Mouse (Mus musculus): ENCODE measurements around the gene Kmt2b. TPM values are rescaled to one million over a fixed set of nuclear protein-coding genes. Genes with fewer than 3 reads are reported as not detected.
A peak's percentile ranks its signal among the peaks of the same experiment; 100 is the strongest.

Gene Kmt2b
- polyA plus RNA-seq, 1 experiment from 2014 or later, result 3.3 TPM

DNA sequence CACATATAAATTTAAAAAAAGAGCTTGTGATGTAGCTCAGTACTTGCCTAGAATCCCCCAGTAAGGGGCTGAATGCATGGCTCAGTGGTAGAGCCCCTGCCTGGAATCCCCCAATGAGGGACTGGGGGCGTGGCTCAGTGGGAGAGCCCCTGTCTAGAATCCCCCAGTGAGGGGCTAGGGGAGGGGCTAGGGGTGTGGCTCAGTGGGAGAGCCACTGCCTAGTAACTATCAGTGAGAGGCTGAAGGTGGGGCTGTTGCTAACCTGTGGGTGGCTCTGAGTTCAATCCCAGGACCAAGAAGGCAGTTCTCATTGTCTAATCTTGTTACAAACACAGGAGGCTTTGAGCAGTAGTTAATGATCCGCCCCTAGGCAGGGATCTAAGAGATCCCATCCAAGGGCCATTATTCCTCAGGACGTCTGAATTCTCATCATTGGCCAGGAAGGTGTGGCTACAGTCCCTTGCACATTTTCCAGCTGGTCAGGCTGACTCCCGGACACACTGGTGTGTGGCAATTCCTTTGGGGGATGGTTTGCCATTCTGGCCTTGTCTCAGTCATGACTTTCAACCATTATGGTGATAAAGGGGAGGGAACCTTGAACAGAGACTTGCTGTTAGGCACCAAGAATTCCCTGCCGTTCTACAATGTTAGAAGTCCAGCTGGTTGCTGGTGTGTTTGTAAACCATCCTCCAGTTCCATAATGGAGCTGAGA lies 26.7 kb upstream of the Kmt2b start:
- no peak overlapping the region for H3K4me3 ChIP-seq (ENCODE audit: low read depth, low read length)
- peaks cover 4% of the 10 kb centered on the region for H3K36me3 ChIP-seq (ENCODE audit: control insufficient read depth, insufficient read depth, low read length)
- H3K9ac ChIP-seq (ENCODE audit: low read length), result no peak overlapping the region
- H3K4me2 ChIP-seq (replicated peaks; ENCODE audit: low read depth), result no peak overlapping the region
- H3K27me3 ChIP-seq (ENCODE audit: control insufficient read depth, insufficient read depth, low read length), result no peaks in the 10 kb centered on the region
- DNase-seq (ENCODE audit: low spot score), result no peak
- no peak for TF ChIP-seq CTCF (IDR thresholded peaks at IDR 0.05; ENCODE audit: low read depth)
- TF ChIP-seq EP300 (optimal IDR thresholded peaks at IDR 0.05), result no peak
- 47% methylated on average over 5 of the region's 5 CpGs for WGBS
- no peaks in the 10 kb centered on the region for H3K9me3 ChIP-seq (ENCODE audit: control insufficient read depth, low read length)
- H3K4me1 ChIP-seq (replicated peaks; ENCODE audit: control insufficient read depth, insufficient read depth), result no peaks in the 10 kb centered on the region
- no peak for ATAC-seq (ENCODE audit: low FRiP score, low TSS enrichment)
- H3K27ac ChIP-seq (replicated peaks), result no peak overlapping the region

DNA sequence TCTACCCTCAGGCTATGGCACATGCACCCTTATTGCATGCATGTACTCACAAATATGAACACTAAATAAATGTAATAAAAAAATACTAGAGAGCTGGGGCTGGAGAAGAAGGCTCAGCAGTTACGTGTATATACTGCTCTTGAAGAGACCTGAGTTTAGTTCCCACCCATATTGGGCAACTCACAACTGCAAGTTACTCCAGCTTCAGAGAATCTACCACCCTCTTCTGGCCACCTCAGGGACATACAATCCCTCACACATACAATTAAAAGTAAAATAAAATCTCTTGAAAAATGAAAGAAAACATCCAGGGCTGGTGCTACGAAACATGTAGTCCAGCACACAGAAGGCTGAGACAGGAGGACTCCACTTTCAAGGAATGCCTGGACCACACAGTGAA lies 25.9 kb upstream of the Kmt2b start:
- no peak overlapping the region for H3K4me3 ChIP-seq (ENCODE audit: low read depth, low read length)
- H3K9me3 ChIP-seq (ENCODE audit: control insufficient read depth, low read length), result no peaks in the 10 kb centered on the region
- no peaks in the 10 kb centered on the region for H3K4me1 ChIP-seq (replicated peaks; ENCODE audit: control insufficient read depth, insufficient read depth)
- ATAC-seq (ENCODE audit: low FRiP score, low TSS enrichment) (no peak), DNase-seq (ENCODE audit: low spot score) (no peak)
- H3K36me3 ChIP-seq (ENCODE audit: control insufficient read depth, insufficient read depth, low read length), result peaks cover 4% of the 10 kb centered on the region
- no peaks in the 10 kb centered on the region for H3K27me3 ChIP-seq (ENCODE audit: control insufficient read depth, insufficient read depth, low read length)
- TF ChIP-seq EP300 (optimal IDR thresholded peaks at IDR 0.05), result no peak
- TF ChIP-seq CTCF (IDR thresholded peaks at IDR 0.05; ENCODE audit: low read depth), result peak; percentile 65
- H3K9ac ChIP-seq (ENCODE audit: low read length), result no peak overlapping the region
- H3K27ac ChIP-seq (replicated peaks), result no peak overlapping the region
- 59% methylated on average over 2 of the region's 2 CpGs for WGBS
- H3K4me2 ChIP-seq (replicated peaks; ENCODE audit: low read depth), result no peak overlapping the region

DNA sequence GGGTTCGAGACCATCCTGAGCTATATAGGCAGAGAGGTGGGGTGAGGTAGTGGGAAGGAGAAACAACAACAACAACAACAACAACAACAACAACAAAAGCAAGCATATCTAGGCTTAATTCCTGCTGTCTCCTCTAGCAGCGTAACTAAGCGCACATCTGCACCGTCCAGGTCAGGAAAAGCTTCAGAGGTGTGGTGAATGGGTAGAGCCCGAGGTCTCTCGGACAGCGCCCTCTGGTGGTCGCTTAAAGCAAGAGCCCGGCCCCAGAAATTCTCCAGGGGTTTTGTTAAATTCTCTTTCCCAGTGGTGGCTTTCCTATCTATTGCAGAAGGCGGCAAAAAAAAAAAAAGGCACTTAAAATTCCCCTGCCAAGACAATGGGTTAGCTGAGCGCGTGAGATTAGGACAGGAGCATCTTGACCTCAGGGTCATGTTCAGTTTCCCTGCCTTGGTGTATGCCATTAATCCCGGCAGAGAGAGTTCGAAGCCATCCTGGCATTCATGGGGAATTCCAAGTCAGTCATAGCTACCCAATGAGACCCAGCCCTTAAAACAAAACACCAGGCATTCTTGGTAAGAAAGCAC lies 25.1 kb upstream of the Kmt2b start:
- TF ChIP-seq CTCF (IDR thresholded peaks at IDR 0.05; ENCODE audit: low read depth) (peak; percentile 78), EP300 (optimal IDR thresholded peaks at IDR 0.05) (no peak)
- DNase-seq (ENCODE audit: low spot score) (peak; percentile 73), ATAC-seq (ENCODE audit: low FRiP score, low TSS enrichment) (peak; percentile 52)
- Histone ChIP-seq H3K4me2 (replicated peaks; ENCODE audit: low read depth) (no peak overlapping the region), H3K9ac (ENCODE audit: low read length) (no peak overlapping the region), H3K4me1 (replicated peaks; ENCODE audit: control insufficient read depth, insufficient read depth) (no peaks in the 10 kb centered on the region), H3K27ac (replicated peaks) (no peak overlapping the region), H3K36me3 (ENCODE audit: control insufficient read depth, insufficient read depth, low read length) (peaks cover 4% of the 10 kb centered on the region), H3K27me3 (ENCODE audit: control insufficient read depth, insufficient read depth, low read length) (no peaks in the 10 kb centered on the region), H3K4me3 (ENCODE audit: low read depth, low read length) (no peak overlapping the region), H3K9me3 (ENCODE audit: control insufficient read depth, low read length) (no peaks in the 10 kb centered on the region)
- 18% methylated on average over 14 of the region's 14 CpGs for WGBS

DNA sequence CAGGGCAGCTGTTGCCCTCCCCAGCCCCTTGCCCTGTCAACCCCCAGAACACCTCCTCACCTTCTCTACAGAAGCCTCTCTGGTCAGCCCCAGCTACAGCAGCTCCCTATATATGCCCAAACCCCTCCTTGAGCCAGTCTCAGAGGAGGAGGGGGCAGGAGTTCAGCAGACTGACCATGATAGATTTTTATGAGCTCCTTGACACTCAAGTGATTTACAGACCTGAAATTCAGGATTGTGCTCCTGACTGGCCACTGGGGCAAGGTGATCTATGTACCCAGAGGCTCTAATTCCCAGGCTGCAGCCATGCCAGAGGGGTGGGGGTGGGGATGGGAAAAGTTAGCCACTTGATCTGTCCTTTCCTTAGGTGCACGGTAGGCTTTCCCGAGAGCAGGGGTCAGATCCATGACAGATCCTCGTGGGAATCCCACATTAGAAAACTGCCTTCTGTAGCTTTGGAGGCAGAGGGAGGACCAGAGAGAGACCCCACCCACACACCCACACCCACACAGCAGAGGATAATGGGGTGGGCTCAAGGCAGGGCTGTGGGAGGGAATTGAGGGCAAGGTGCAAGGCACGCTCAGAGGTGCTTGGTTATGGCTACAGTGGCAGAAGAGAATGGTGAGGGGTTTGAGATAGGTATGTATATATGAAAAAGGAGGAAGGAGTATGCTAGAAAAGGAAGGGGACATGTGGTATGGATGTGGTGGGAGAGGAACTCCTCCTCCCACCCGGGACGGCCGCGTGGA lies 24.3 kb upstream of the Kmt2b start, which contains the start of gene Upk1a:
TSS of gene Upk1a (minus strand) at position 194 of the 749 bp plus-strand sequence.
- no peak for DNase-seq (ENCODE audit: low spot score)
- H3K36me3 ChIP-seq (ENCODE audit: control insufficient read depth, insufficient read depth, low read length), result peaks cover 4% of the 10 kb centered on the region
- 54% methylated on average over 8 of the region's 8 CpGs for WGBS
- no peak within 1 kb of the TSS for H3K4me2 ChIP-seq (replicated peaks; ENCODE audit: low read depth)
- H3K27me3 ChIP-seq (ENCODE audit: control insufficient read depth, insufficient read depth, low read length), result no peaks in the 10 kb centered on the region
- no peak within 1 kb of the TSS for H3K4me3 ChIP-seq (ENCODE audit: low read depth, low read length)
- no peak within 1 kb of the TSS for H3K27ac ChIP-seq (replicated peaks)
- TF ChIP-seq EP300 (optimal IDR thresholded peaks at IDR 0.05), result no peak
- no peak for TF ChIP-seq CTCF (IDR thresholded peaks at IDR 0.05; ENCODE audit: low read depth)
- ATAC-seq (ENCODE audit: low FRiP score, low TSS enrichment), result no peak; the same call in 1 of the 2 replicates
- no peaks in the 10 kb centered on the region for H3K9me3 ChIP-seq (ENCODE audit: control insufficient read depth, low read length)
- no peaks in the 10 kb centered on the region for H3K4me1 ChIP-seq (replicated peaks; ENCODE audit: control insufficient read depth, insufficient read depth)
- no peak within 1 kb of the TSS for H3K9ac ChIP-seq (ENCODE audit: low read length)

DNA sequence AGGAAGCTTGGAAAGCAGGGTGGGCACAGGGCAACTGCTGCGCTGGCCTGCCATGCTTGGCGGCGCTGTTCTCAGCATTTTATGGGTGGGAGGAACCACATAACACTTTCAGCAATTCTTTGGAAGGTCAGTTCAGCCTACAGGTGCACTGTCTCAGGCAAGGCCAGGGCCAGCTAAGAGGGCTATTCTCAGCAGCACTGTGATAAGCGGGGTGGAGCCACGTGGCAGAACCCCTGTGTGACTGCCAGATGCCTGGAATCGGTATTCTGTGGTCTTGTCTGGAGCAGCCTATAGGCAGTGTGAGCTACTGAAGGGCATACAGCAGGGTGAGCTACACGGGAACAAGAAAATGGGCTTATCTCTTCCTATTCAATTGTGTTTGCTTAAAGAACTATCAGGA lies 21.5 kb upstream of the Kmt2b start:
- Histone ChIP-seq H3K4me3 (ENCODE audit: low read depth, low read length) (no peak overlapping the region), H3K27me3 (ENCODE audit: control insufficient read depth, insufficient read depth, low read length) (no peaks in the 10 kb centered on the region), H3K4me2 (replicated peaks; ENCODE audit: low read depth) (no peak overlapping the region), H3K9me3 (ENCODE audit: control insufficient read depth, low read length) (no peaks in the 10 kb centered on the region), H3K4me1 (replicated peaks; ENCODE audit: control insufficient read depth, insufficient read depth) (no peaks in the 10 kb centered on the region), H3K36me3 (ENCODE audit: control insufficient read depth, insufficient read depth, low read length) (no peaks in the 10 kb centered on the region), H3K27ac (replicated peaks) (no peak overlapping the region), H3K9ac (ENCODE audit: low read length) (no peak overlapping the region)
- WGBS, result 50% methylated on average over 7 of the region's 7 CpGs
- ATAC-seq (ENCODE audit: low FRiP score, low TSS enrichment) (peak; percentile 51), DNase-seq (ENCODE audit: low spot score) (peak; percentile 42)
- TF ChIP-seq CTCF (IDR thresholded peaks at IDR 0.05; ENCODE audit: low read depth), result no peak

DNA sequence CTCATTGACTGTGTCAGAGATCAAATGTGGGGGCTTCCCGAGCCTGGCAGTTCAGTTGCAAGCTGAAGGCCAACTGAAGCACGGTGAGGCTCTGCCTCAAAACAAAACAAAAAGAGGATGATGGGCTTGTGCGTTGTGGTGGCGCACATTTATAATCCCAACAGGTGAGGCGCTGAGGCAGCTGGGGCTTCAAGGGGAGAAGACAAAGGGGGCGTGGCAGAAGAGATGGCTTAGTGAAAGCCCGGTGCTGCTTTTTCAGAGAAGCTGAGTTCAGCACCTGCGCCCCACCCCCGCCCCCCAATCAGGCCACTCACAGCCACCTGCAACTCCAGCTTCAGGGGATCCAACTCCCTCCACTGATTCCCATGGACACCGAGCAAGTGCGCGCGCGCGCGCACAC lies 19.9 kb upstream of the Kmt2b start:
- ATAC-seq (ENCODE audit: low FRiP score, low TSS enrichment), result no peak
- no peak for TF ChIP-seq EP300 (optimal IDR thresholded peaks at IDR 0.05)
- TF ChIP-seq CTCF (IDR thresholded peaks at IDR 0.05; ENCODE audit: low read depth), result no peak
- no peaks in the 10 kb centered on the region for H3K36me3 ChIP-seq (ENCODE audit: control insufficient read depth, insufficient read depth, low read length)
- H3K9me3 ChIP-seq (ENCODE audit: control insufficient read depth, low read length), result no peaks in the 10 kb centered on the region
- no peaks in the 10 kb centered on the region for H3K4me1 ChIP-seq (replicated peaks; ENCODE audit: control insufficient read depth, insufficient read depth)
- WGBS, result 46% methylated on average over 16 of the region's 16 CpGs
- H3K9ac ChIP-seq (ENCODE audit: low read length), result no peak overlapping the region
- H3K4me2 ChIP-seq (replicated peaks; ENCODE audit: low read depth), result no peak overlapping the region
- no peak overlapping the region for H3K27ac ChIP-seq (replicated peaks)
- H3K4me3 ChIP-seq (ENCODE audit: low read depth, low read length), result no peak overlapping the region
- H3K27me3 ChIP-seq (ENCODE audit: control insufficient read depth, insufficient read depth, low read length), result no peaks in the 10 kb centered on the region
- no peak for DNase-seq (ENCODE audit: low spot score)
